Mouse (Mus musculus): ENCODE measurements at regions not wholly inside any gene's neighbourhood (a gene's known extent, or its start where the extent isn't known, plus 50 kb on each side); places are given as distances from the start of the nearest gene placed in this dataset.

- 63% methylated on average over 6 of the region's 6 CpGs for WGBS (ENCODE audit: insufficient replicate concordance)
- ATAC-seq (ENCODE audit: insufficient read depth) (no peak), DNase-seq (ENCODE audit: low read depth in 3 of 3, low spot score in 3 of 3) (no peak)
- Histone ChIP-seq H3K27me3 (ENCODE audit: control insufficient read depth, insufficient read depth, low read length) (no peaks in the 10 kb centered on the region), H3K4me2 (ENCODE audit: low read depth) (no peak overlapping the region), H3K9ac (replicated peaks) (no peak overlapping the region), H3K36me3 (replicated peaks; ENCODE audit: control insufficient read depth, insufficient read depth, low read depth) (no peaks in the 10 kb centered on the region), H3K9me3 (ENCODE audit: control insufficient read depth, low read length) (no peaks in the 10 kb centered on the region), H3K4me1 (replicated peaks; ENCODE audit: control insufficient read depth in 2 of 2, insufficient read depth in 2 of 2, low read length in 1 of 2) (no peaks in the 10 kb centered on the region), H3K4me3 (ENCODE audit: insufficient read depth in 1 of 2, low read depth in 2 of 2, low read length in 2 of 2) (no peak overlapping the region), H3K27ac (no peak overlapping the region)
- TF ChIP-seq EP300 (IDR thresholded peaks at IDR 0.05; ENCODE audit: low read depth) (no peak), CTCF (IDR thresholded peaks at IDR 0.05; ENCODE audit: low read depth) (no peak)
These were observed 208.4 kb upstream of the Gpr101 start for GRCm38 (mm10) chrX:57711914-57712313.

DNA sequence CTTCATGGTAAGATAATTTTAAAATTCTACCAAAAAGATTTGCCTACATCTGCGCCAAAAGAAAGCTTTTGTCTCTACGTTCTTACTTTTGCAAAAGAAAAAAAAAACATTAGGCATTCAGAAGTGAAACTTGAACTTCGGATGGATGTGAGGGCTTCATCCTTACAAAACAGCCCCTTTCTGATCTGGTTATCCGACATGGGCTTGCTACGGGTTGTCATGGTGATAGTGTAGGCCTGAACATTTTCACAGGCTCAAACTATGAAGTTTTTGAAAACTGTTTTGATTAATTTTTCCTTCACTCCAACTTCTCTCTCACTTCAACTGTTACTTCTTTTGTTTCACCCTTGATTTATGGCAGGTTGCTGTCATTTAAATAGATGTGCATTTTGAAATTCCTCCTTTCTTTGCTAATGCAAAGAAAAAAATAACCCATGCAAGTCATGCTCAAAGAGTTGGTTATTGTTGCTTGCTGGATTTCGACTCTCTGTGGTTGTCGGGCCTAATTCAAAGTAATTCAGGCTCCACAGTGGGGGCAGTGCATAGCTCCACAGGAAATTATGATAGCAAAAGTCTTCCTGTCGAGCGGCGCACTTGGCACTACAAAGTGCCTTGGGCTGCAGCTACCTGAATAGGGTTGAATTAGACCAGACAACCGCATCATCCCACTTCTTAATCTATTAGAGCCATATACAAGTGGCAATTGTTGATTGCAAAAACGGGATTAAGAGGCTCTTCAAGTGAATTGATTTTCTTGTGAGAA, 205.7 kb upstream of the Gpr101 start:
- no peak overlapping the region for H3K27ac ChIP-seq
- ATAC-seq (ENCODE audit: insufficient read depth) (no peak), DNase-seq (ENCODE audit: low read depth in 3 of 3, low spot score in 3 of 3) (no peak)
- no peaks in the 10 kb centered on the region for H3K27me3 ChIP-seq (ENCODE audit: control insufficient read depth, insufficient read depth, low read length)
- no peak overlapping the region for H3K4me2 ChIP-seq (ENCODE audit: low read depth)
- TF ChIP-seq EP300 (IDR thresholded peaks at IDR 0.05; ENCODE audit: low read depth) (no peak), CTCF (IDR thresholded peaks at IDR 0.05; ENCODE audit: low read depth) (no peak)
- WGBS (ENCODE audit: insufficient replicate concordance): 56% methylated on average over 12 of the region's 12 CpGs
- no peaks in the 10 kb centered on the region for H3K9me3 ChIP-seq (ENCODE audit: control insufficient read depth, low read length)
- H3K36me3 ChIP-seq (replicated peaks; ENCODE audit: control insufficient read depth, insufficient read depth, low read depth): no peaks in the 10 kb centered on the region
- no peak overlapping the region for H3K9ac ChIP-seq (replicated peaks)
- H3K4me3 ChIP-seq (ENCODE audit: insufficient read depth in 1 of 2, low read depth in 2 of 2, low read length in 2 of 2): no peak overlapping the region
- H3K4me1 ChIP-seq (replicated peaks; ENCODE audit: control insufficient read depth in 2 of 2, insufficient read depth in 2 of 2, low read length in 1 of 2): no peaks in the 10 kb centered on the region

- Histone ChIP-seq H3K4me3 (ENCODE audit: insufficient read depth in 1 of 2, low read depth in 2 of 2, low read length in 2 of 2) (no peak overlapping the region), H3K4me2 (ENCODE audit: low read depth) (no peak overlapping the region), H3K9me3 (ENCODE audit: control insufficient read depth, low read length) (no peaks in the 10 kb centered on the region), H3K36me3 (replicated peaks; ENCODE audit: control insufficient read depth, insufficient read depth, low read depth) (no peaks in the 10 kb centered on the region), H3K27me3 (ENCODE audit: control insufficient read depth, insufficient read depth, low read length) (no peaks in the 10 kb centered on the region), H3K27ac (no peak overlapping the region), H3K4me1 (replicated peaks; ENCODE audit: control insufficient read depth in 2 of 2, insufficient read depth in 2 of 2, low read length in 1 of 2) (no peaks in the 10 kb centered on the region), H3K9ac (replicated peaks) (no peak overlapping the region)
- WGBS (ENCODE audit: insufficient replicate concordance): 73% methylated on average over 6 of the region's 6 CpGs
- TF ChIP-seq EP300 (IDR thresholded peaks at IDR 0.05; ENCODE audit: low read depth) (no peak), CTCF (IDR thresholded peaks at IDR 0.05; ENCODE audit: low read depth) (no peak)
- DNase-seq (ENCODE audit: low read depth in 3 of 3, low spot score in 3 of 3) (no peak), ATAC-seq (ENCODE audit: insufficient read depth) (no peak)
These were observed 204.9 kb upstream of the Gpr101 start for GRCm38 (mm10) chrX:57708501-57708900.

DNA sequence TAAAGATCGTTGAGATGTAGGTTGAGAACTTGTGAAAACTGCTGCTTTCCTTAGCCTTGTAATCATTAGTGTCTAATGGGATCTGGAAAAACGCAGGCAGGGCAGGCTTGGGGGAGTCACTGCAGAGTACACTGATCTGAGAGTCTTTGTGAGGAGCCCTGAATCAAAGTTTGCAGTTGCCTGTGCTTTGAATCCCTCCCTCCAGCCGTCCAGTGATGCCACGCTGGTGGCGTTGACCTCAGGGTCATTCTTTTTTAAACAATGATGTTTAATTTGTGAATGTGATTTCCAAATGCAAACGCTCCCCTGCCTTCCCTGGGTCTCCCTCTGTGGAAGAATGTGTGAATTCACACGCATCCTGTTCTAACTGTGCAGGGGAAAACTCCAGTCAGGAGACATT, 204.4 kb upstream of the Gpr101 start:
- DNase-seq (ENCODE audit: low read depth in 3 of 3, low spot score in 3 of 3): no peak
- Histone ChIP-seq H3K4me1 (replicated peaks; ENCODE audit: control insufficient read depth in 2 of 2, insufficient read depth in 2 of 2, low read length in 1 of 2) (no peaks in the 10 kb centered on the region), H3K27ac (no peak overlapping the region), H3K9me3 (ENCODE audit: control insufficient read depth, low read length) (no peaks in the 10 kb centered on the region), H3K36me3 (replicated peaks; ENCODE audit: control insufficient read depth, insufficient read depth, low read depth) (no peaks in the 10 kb centered on the region), H3K27me3 (ENCODE audit: control insufficient read depth, insufficient read depth, low read length) (no peaks in the 10 kb centered on the region), H3K9ac (replicated peaks) (no peak overlapping the region), H3K4me2 (ENCODE audit: low read depth) (no peak overlapping the region), H3K4me3 (ENCODE audit: insufficient read depth in 1 of 2, low read depth in 2 of 2, low read length in 2 of 2) (no peak overlapping the region)
- WGBS (ENCODE audit: insufficient replicate concordance): 38% methylated on average over 7 of the region's 7 CpGs
- TF ChIP-seq EP300 (IDR thresholded peaks at IDR 0.05; ENCODE audit: low read depth) (no peak), CTCF (IDR thresholded peaks at IDR 0.05; ENCODE audit: low read depth) (no peak)
- ATAC-seq (ENCODE audit: insufficient read depth): no peak

- no peaks in the 10 kb centered on the region for H3K9me3 ChIP-seq (ENCODE audit: control insufficient read depth, low read length)
- ATAC-seq (ENCODE audit: insufficient read depth) (no peak), DNase-seq (ENCODE audit: low read depth in 3 of 3, low spot score in 3 of 3) (no peak)
- no peak overlapping the region for H3K4me2 ChIP-seq (ENCODE audit: low read depth)
- no peaks in the 10 kb centered on the region for H3K4me1 ChIP-seq (replicated peaks; ENCODE audit: control insufficient read depth in 2 of 2, insufficient read depth in 2 of 2, low read length in 1 of 2)
- H3K9ac ChIP-seq (replicated peaks): no peak overlapping the region
- TF ChIP-seq CTCF (IDR thresholded peaks at IDR 0.05; ENCODE audit: low read depth): no peak
- no peak for TF ChIP-seq EP300 (IDR thresholded peaks at IDR 0.05; ENCODE audit: low read depth)
- H3K27ac ChIP-seq: no peak overlapping the region
- H3K36me3 ChIP-seq (replicated peaks; ENCODE audit: control insufficient read depth, insufficient read depth, low read depth): no peaks in the 10 kb centered on the region
- H3K4me3 ChIP-seq (ENCODE audit: insufficient read depth in 1 of 2, low read depth in 2 of 2, low read length in 2 of 2): no peak overlapping the region
- no peaks in the 10 kb centered on the region for H3K27me3 ChIP-seq (ENCODE audit: control insufficient read depth, insufficient read depth, low read length)
- WGBS (ENCODE audit: insufficient replicate concordance): 49% methylated on average over 3 of the region's 3 CpGs
These were observed 203.2 kb upstream of the Gpr101 start for GRCm38 (mm10) chrX:57706683-57707308.

Measured in liver, embryonic 14.5 days (tissue).